ENCODE assay signal across 18 mouse cellular contexts in the genomic region with DNA sequence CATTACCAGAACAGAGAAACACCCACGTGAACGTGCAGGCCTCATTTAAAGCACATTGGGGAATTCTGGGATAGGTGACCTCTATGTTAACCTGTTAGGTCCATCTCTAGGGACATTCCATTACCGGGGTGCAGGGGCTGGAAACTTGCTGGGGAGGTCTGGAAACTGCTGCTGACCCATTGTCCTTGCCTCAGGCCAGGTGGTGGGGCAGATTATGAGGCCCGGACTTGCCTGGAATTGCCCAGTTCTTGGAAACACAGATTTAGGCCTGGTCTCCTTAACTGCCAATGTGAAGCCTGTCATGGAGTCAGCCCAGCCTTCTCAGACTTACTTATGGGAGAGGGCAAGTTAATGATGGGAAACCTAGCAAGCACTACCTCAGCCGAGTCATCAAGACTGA.
DNase-seq lines count a peak whose midpoint lies in the region; TF ChIP-seq lines count a peak whose summit lies in the region.
"Had no signal": no experiment of that assay in that cellular context is flagged by ENCODE, and none has a peak within 500 bp of the region (broad histone marks: within the 10 kb centered on the region; RNA-seq: fewer than 3 reads in every experiment).

No protein-coding gene starts in this region.

- H3K27ac ChIP-seq in ES-Bruce4 (ENCODE audit: insufficient read depth, low read length) = no peak overlapping the region

- peaks cover 13% of the 10 kb centered on the region for H3K4me1 ChIP-seq in ES-Bruce4 (ENCODE audit: control insufficient read depth, insufficient read depth, low read length)

- H3K4me3 ChIP-seq in ES-Bruce4 (ENCODE audit: low read depth, low read length) = no peak overlapping the region

- H3K9ac ChIP-seq in ES-Bruce4 (ENCODE audit: low read depth, poor library complexity, severe bottlenecking) = no peak overlapping the region

- peak; percentile 83 for DNase-seq in heart, adult 11 months
- no peak for DNase-seq in heart, adult 8-10 months (ENCODE audit: low spot score)
- no peak for DNase-seq in retina, embryonic 14.5 days (ENCODE audit: low spot score)
- DNase-seq: adrenal gland, adult 2 months; adrenal gland, adult 8-10 months; adrenal gland, postnatal 10 days; adrenal gland, postnatal 14 days; adrenal gland, postnatal 25 days; adrenal gland, postnatal 36 days; B cell, adult 2 months; cerebellum, adult 11 months; cerebellum, adult 11-12 months; cerebellum, adult 18-20 months; cerebellum, adult 2 months had no signal

- no peaks in the 10 kb centered on the region for H3K27me3 ChIP-seq in ES-Bruce4 (ENCODE audit: control insufficient read depth, insufficient read depth, low read length, poor library complexity, severe bottlenecking)
- H3K27me3 ChIP-seq: CH12.LX, Patski had no signal

- H3K9me3 ChIP-seq in ES-Bruce4 (replicated peaks; ENCODE audit: control insufficient read depth, insufficient read depth, low read length, poor library complexity, severe bottlenecking) = no peaks in the 10 kb centered on the region
- H3K9me3 ChIP-seq: G1E had no signal

- H3K36me3 ChIP-seq in ES-Bruce4 (ENCODE audit: control insufficient read depth, insufficient read depth, low read length, poor library complexity, severe bottlenecking) = no peaks in the 10 kb centered on the region
- H3K36me3 ChIP-seq: G1E had no signal

- no peak for TF ChIP-seq POLR2A in ES-Bruce4 (IDR thresholded peaks at IDR 0.05; ENCODE audit: insufficient read depth, low read length)

- TF ChIP-seq CTCF in ES-Bruce4 (IDR thresholded peaks at IDR 0.05; ENCODE audit: low read depth, low read length) = no peak

- TF ChIP-seq EP300 in ES-Bruce4 (IDR thresholded peaks at IDR 0.05; ENCODE audit: insufficient read depth, low read depth, low read length) = peak; percentile 62
